Mouse (Mus musculus): ENCODE data around the gene Olfr324. TPM values are rescaled to one million over a fixed set of nuclear protein-coding genes. Genes with fewer than 3 reads are reported as not detected.
A peak's percentile ranks its signal among the peaks of the same experiment; 100 is the strongest.

Gene Olfr324
- polyA plus RNA-seq, 1 experiment from 2014 or later = not detected

GRCm38 (mm10) chr11:58638176-58638701 is 43.3 kb downstream of the Olfr324 start:
- Histone ChIP-seq H3K4me1 (replicated peaks; ENCODE audit: control insufficient read depth, insufficient read depth, low read length) (0 out of 2 replicates have a peak, but pooled peaks cover 5% of the 10 kb centered on the region), H3K9me3 (ENCODE audit: control insufficient read depth) (no peaks in the 10 kb centered on the region), H3K4me3 (ENCODE audit: low read depth, low read length) (no peak overlapping the region), H3K9ac (ENCODE audit: low read depth, low read length) (no peak overlapping the region), H3K27ac (ENCODE audit: low read depth, low read length) (no peak overlapping the region), H3K4me2 (replicated peaks; ENCODE audit: low read depth) (no peak overlapping the region), H3K36me3 (ENCODE audit: control insufficient read depth, insufficient read depth) (no peaks in the 10 kb centered on the region), H3K27me3 (replicated peaks; ENCODE audit: control insufficient read depth, insufficient read depth, low read length) (peaks cover 61% of the 10 kb centered on the region)
- no peak for TF ChIP-seq CTCF (IDR thresholded peaks at IDR 0.05; ENCODE audit: low read depth)
- ATAC-seq = no peak
- WGBS = 49% methylated on average over 7 of the region's 7 CpGs

GRCm38 (mm10) chr11:58640272-58640867 is 45.5 kb downstream of the Olfr324 start, which contains the start of gene Trim58:
Gene Trim58 (plus strand): TSS chr11:58640465.
- H3K36me3 ChIP-seq (ENCODE audit: control insufficient read depth, insufficient read depth) = no peaks in the 10 kb centered on the region
- H3K4me3 ChIP-seq (ENCODE audit: low read depth, low read length) = peak within 1 kb of the TSS; percentile 26
- H3K4me2 ChIP-seq (replicated peaks; ENCODE audit: low read depth) = peak within 1 kb of the TSS; percentile 56
- 6% methylated on average over 34 of the region's 34 CpGs for WGBS
- no peak within 1 kb of the TSS for H3K9ac ChIP-seq (ENCODE audit: low read depth, low read length)
- H3K9me3 ChIP-seq (ENCODE audit: control insufficient read depth) = no peaks in the 10 kb centered on the region
- 0 out of 2 replicates have a peak, but pooled peaks cover 5% of the 10 kb centered on the region for H3K4me1 ChIP-seq (replicated peaks; ENCODE audit: control insufficient read depth, insufficient read depth, low read length)
- no peak for TF ChIP-seq CTCF (IDR thresholded peaks at IDR 0.05; ENCODE audit: low read depth)
- ATAC-seq = 0 out of 2 replicates have a peak, but pooled peaks have one; percentile 22
- peaks cover 55% of the 10 kb centered on the region for H3K27me3 ChIP-seq (replicated peaks; ENCODE audit: control insufficient read depth, insufficient read depth, low read length)
- H3K27ac ChIP-seq (ENCODE audit: low read depth, low read length) = no peak within 1 kb of the TSS

DNA sequence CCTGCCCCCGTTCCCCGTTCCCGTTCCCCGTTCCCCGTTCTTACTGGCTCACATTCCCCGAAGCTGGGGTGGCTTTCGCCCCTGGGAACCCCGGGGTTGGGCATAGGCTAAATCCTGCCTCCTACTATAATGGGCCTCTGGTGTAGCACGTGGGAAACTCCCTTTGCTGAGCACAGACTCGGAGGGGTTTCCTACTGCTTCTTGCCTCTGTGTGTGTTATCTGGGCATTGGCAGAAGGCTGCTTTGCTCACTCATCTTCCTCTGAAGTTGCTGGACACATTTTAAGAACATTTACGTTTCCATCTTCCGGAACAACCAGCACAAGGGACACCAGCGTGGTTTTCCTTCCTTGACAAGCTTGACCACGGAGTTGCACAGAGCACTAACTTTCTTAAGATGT is 46.1 kb downstream of the Olfr324 start:
- no peak for TF ChIP-seq CTCF (IDR thresholded peaks at IDR 0.05; ENCODE audit: low read depth)
- WGBS = 40% methylated on average over 14 of the region's 14 CpGs
- peak overlapping the region; percentile 56; the same call in 1 of the 2 replicates for H3K4me2 ChIP-seq (replicated peaks; ENCODE audit: low read depth)
- H3K4me3 ChIP-seq (ENCODE audit: low read depth, low read length) = no peak overlapping the region
- H3K9ac ChIP-seq (ENCODE audit: low read depth, low read length) = no peak overlapping the region
- no peak overlapping the region for H3K27ac ChIP-seq (ENCODE audit: low read depth, low read length)
- H3K27me3 ChIP-seq (replicated peaks; ENCODE audit: control insufficient read depth, insufficient read depth, low read length) = peaks cover 53% of the 10 kb centered on the region
- H3K4me1 ChIP-seq (replicated peaks; ENCODE audit: control insufficient read depth, insufficient read depth, low read length) = 0 out of 2 replicates have a peak, but pooled peaks cover 5% of the 10 kb centered on the region
- ATAC-seq = no peak
- H3K36me3 ChIP-seq (ENCODE audit: control insufficient read depth, insufficient read depth) = no peaks in the 10 kb centered on the region
- H3K9me3 ChIP-seq (ENCODE audit: control insufficient read depth) = no peaks in the 10 kb centered on the region

GRCm38 (mm10) chr11:58641638-58642358 is 46.9 kb downstream of the Olfr324 start:
- no peak for TF ChIP-seq CTCF (IDR thresholded peaks at IDR 0.05; ENCODE audit: low read depth)
- Histone ChIP-seq H3K9me3 (ENCODE audit: control insufficient read depth) (no peaks in the 10 kb centered on the region), H3K4me2 (replicated peaks; ENCODE audit: low read depth) (no peak overlapping the region), H3K4me3 (ENCODE audit: low read depth, low read length) (no peak overlapping the region), H3K36me3 (ENCODE audit: control insufficient read depth, insufficient read depth) (no peaks in the 10 kb centered on the region), H3K27ac (ENCODE audit: low read depth, low read length) (no peak overlapping the region), H3K27me3 (replicated peaks; ENCODE audit: control insufficient read depth, insufficient read depth, low read length) (peaks cover 51% of the 10 kb centered on the region), H3K9ac (ENCODE audit: low read depth, low read length) (no peak overlapping the region), H3K4me1 (replicated peaks; ENCODE audit: control insufficient read depth, insufficient read depth, low read length) (0 out of 2 replicates have a peak, but pooled peaks cover 5% of the 10 kb centered on the region)
- WGBS = 79% methylated on average over 13 of the region's 13 CpGs
- no peak for ATAC-seq

DNA sequence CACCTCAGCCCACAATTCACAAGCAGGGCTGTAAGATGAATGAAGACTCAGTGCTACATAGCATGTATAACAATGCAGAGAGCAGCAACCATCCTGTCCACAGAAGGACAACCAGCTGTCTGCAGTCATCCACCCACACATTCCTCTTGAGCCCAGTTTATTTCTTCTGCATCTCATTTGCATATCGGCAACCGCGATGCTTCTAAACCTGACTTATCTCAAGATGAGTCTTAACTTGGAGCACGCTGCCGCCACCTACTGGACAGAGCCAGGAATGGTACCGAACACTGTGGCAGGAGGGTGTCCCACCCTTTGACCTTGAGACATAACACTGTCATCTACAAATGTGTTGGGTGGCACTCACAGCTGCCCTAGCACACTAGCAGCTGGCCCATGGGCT is 48.4 kb downstream of the Olfr324 start:
- Histone ChIP-seq H3K4me1 (replicated peaks; ENCODE audit: control insufficient read depth, insufficient read depth, low read length) (0 out of 2 replicates have a peak, but pooled peaks cover 5% of the 10 kb centered on the region), H3K36me3 (ENCODE audit: control insufficient read depth, insufficient read depth) (no peaks in the 10 kb centered on the region), H3K4me2 (replicated peaks; ENCODE audit: low read depth) (no peak overlapping the region), H3K27me3 (replicated peaks; ENCODE audit: control insufficient read depth, insufficient read depth, low read length) (peaks cover 36% of the 10 kb centered on the region), H3K27ac (ENCODE audit: low read depth, low read length) (no peak overlapping the region), H3K4me3 (ENCODE audit: low read depth, low read length) (no peak overlapping the region), H3K9ac (ENCODE audit: low read depth, low read length) (no peak overlapping the region), H3K9me3 (ENCODE audit: control insufficient read depth) (no peaks in the 10 kb centered on the region)
- 38% methylated on average over 6 of the region's 6 CpGs for WGBS
- TF ChIP-seq CTCF (IDR thresholded peaks at IDR 0.05; ENCODE audit: low read depth) = peak; percentile 78
- ATAC-seq = no peak

Other genes starting within 250 kb of the Olfr324 start
- 1,454 and 1,717 TPM in 2 replicates for gene Lypd8, start 216.1 kb upstream of the Olfr324 start, polyA plus RNA-seq (2015; fragmentation: Nextera tagmentation; extraction: Ambion mirVana)
- 0.77 and 4.8 TPM in 2 replicates for gene 1810065E05Rik, start 174.0 kb upstream of the Olfr324 start, polyA plus RNA-seq (2015; fragmentation: Nextera tagmentation; extraction: Ambion mirVana)
- gene Gm12253, start 162.6 kb upstream of the Olfr324 start, polyA plus RNA-seq (2015; fragmentation: Nextera tagmentation; extraction: Ambion mirVana) = not detected in 2 replicates
- gene Lypd9, start 142.2 kb upstream of the Olfr324 start, polyA plus RNA-seq (2015; fragmentation: Nextera tagmentation; extraction: Ambion mirVana) = not detected in 2 replicates
- gene Olfr30, start 132.8 kb upstream of the Olfr324 start, polyA plus RNA-seq (2015; fragmentation: Nextera tagmentation; extraction: Ambion mirVana) = not detected in 2 replicates
- gene Olfr332, start 102.6 kb upstream of the Olfr324 start, polyA plus RNA-seq (2015; fragmentation: Nextera tagmentation; extraction: Ambion mirVana) = not detected in 2 replicates
- not detected in 2 replicates for gene Olfr331, start 92.5 kb upstream of the Olfr324 start, polyA plus RNA-seq (2015; fragmentation: Nextera tagmentation; extraction: Ambion mirVana)
- gene Olfr330, start 60.3 kb upstream of the Olfr324 start, polyA plus RNA-seq (2015; fragmentation: Nextera tagmentation; extraction: Ambion mirVana) = not detected in 2 replicates
- not detected in 2 replicates for gene Olfr329-ps, start 48.7 kb upstream of the Olfr324 start, polyA plus RNA-seq (2015; fragmentation: Nextera tagmentation; extraction: Ambion mirVana)
- not detected in 2 replicates for gene Olfr328, start 39.5 kb upstream of the Olfr324 start, polyA plus RNA-seq (2015; fragmentation: Nextera tagmentation; extraction: Ambion mirVana)
- gene Olfr224, start 24.6 kb upstream of the Olfr324 start, polyA plus RNA-seq (2015; fragmentation: Nextera tagmentation; extraction: Ambion mirVana) = not detected in 2 replicates
- gene Olfr325, start 17.4 kb upstream of the Olfr324 start, polyA plus RNA-seq (2015; fragmentation: Nextera tagmentation; extraction: Ambion mirVana) = not detected in 2 replicates
- gene 2210407C18Rik, start 21.0 kb downstream of the Olfr324 start, polyA plus RNA-seq (2015; fragmentation: Nextera tagmentation; extraction: Ambion mirVana) = 24.5 and 49.3 TPM in 2 replicates
- not detected in 2 replicates for gene Olfr323, start 35.4 kb downstream of the Olfr324 start, polyA plus RNA-seq (2015; fragmentation: Nextera tagmentation; extraction: Ambion mirVana)
- not detected in 2 replicates for gene Trim58, start 45.4 kb downstream of the Olfr324 start, polyA plus RNA-seq (2015; fragmentation: Nextera tagmentation; extraction: Ambion mirVana)
- not detected in 2 replicates for gene Olfr322, start 63.7 kb downstream of the Olfr324 start, polyA plus RNA-seq (2015; fragmentation: Nextera tagmentation; extraction: Ambion mirVana)
- not detected in 2 replicates for gene Olfr320, start 86.0 kb downstream of the Olfr324 start, polyA plus RNA-seq (2015; fragmentation: Nextera tagmentation; extraction: Ambion mirVana)
- not detected in 2 replicates for gene Olfr319, start 104.0 kb downstream of the Olfr324 start, polyA plus RNA-seq (2015; fragmentation: Nextera tagmentation; extraction: Ambion mirVana)
- gene Olfr318, start 128.9 kb downstream of the Olfr324 start, polyA plus RNA-seq (2015; fragmentation: Nextera tagmentation; extraction: Ambion mirVana) = not detected in 2 replicates
- gene Olfr317, start 144.1 kb downstream of the Olfr324 start, polyA plus RNA-seq (2015; fragmentation: Nextera tagmentation; extraction: Ambion mirVana) = not detected in 2 replicates
- gene Olfr316, start 157.6 kb downstream of the Olfr324 start, polyA plus RNA-seq (2015; fragmentation: Nextera tagmentation; extraction: Ambion mirVana) = not detected in 2 replicates
- not detected in 2 replicates for gene Olfr315, start 178.1 kb downstream of the Olfr324 start, polyA plus RNA-seq (2015; fragmentation: Nextera tagmentation; extraction: Ambion mirVana)
- not detected in 2 replicates for gene Olfr314, start 187.8 kb downstream of the Olfr324 start, polyA plus RNA-seq (2015; fragmentation: Nextera tagmentation; extraction: Ambion mirVana)
- 1.9 and 4.1 TPM in 2 replicates for gene Fam183b, start 206.8 kb downstream of the Olfr324 start, polyA plus RNA-seq (2015; fragmentation: Nextera tagmentation; extraction: Ambion mirVana)
- not detected in 2 replicates for gene Olfr313, start 219.9 kb downstream of the Olfr324 start, polyA plus RNA-seq (2015; fragmentation: Nextera tagmentation; extraction: Ambion mirVana)
- not detected in 2 replicates for gene Olfr312, start 234.1 kb downstream of the Olfr324 start, polyA plus RNA-seq (2015; fragmentation: Nextera tagmentation; extraction: Ambion mirVana)
- not detected in 2 replicates for gene Olfr311, start 244.1 kb downstream of the Olfr324 start, polyA plus RNA-seq (2015; fragmentation: Nextera tagmentation; extraction: Ambion mirVana)

All from intestine, postnatal 0 days (tissue).